Mouse (Mus musculus) CD8-positive naive resting alpha-beta T cell, adult 2 months (primary cell): ENCODE measurements around the gene Tubb4b.

Experiments
- DNase-seq, 2 experiments: peaks; one replicate each; pipeline ENCODE4 v3.0.0; 2022; ENCODE audit warnings: low read depth in 2 of 2, low spot score in 2 of 2

Tubb4b gene

GRCm38 (mm10) chr2:25173821-25174220 is 50.7 kb downstream of the Tubb4b start:
- DNase-seq: no peak

GRCm38 (mm10) chr2:25172629-25173028 is 51.9 kb downstream of the Tubb4b start:
- no peak for DNase-seq
